Mouse (Mus musculus): ENCODE data around the gene Cmbl. TPM values are rescaled to one million over a fixed set of nuclear protein-coding genes. Genes with fewer than 3 reads are reported as not detected.

Cmbl gene
- polyA plus RNA-seq, 1 experiment from 2014 or later: 34.6 TPM

- Histone ChIP-seq H3K27ac (no peak overlapping the region), H3K9me3 (no peaks in the 10 kb centered on the region), H3K4me2 (replicated peaks) (no peak overlapping the region), H3K9ac (no peak overlapping the region), H3K4me3 (replicated peaks) (no peak overlapping the region), H3K36me3 (no peaks in the 10 kb centered on the region), H3K27me3 (replicated peaks) (no peaks in the 10 kb centered on the region), H3K4me1 (replicated peaks) (peaks cover 8% of the 10 kb centered on the region; the same call in 1 of the 2 replicates)
- ATAC-seq: no peak
- 83% methylated on average over 6 of the region's 6 CpGs for WGBS
Observed at GRCm38 (mm10) chr15:31546291-31546690, 18.9 kb upstream of the Cmbl start.

- Histone ChIP-seq H3K4me3 (replicated peaks) (no peak overlapping the region), H3K4me1 (replicated peaks) (0 out of 2 replicates have a peak, but pooled peaks cover 2% of the 10 kb centered on the region), H3K36me3 (no peaks in the 10 kb centered on the region), H3K27me3 (replicated peaks) (no peaks in the 10 kb centered on the region), H3K27ac (no peak overlapping the region), H3K9ac (no peak overlapping the region), H3K4me2 (replicated peaks) (no peak overlapping the region), H3K9me3 (no peaks in the 10 kb centered on the region)
- ATAC-seq: no peak
- 69% methylated on average over 5 of the region's 5 CpGs for WGBS
Observed at GRCm38 (mm10) chr15:31547421-31547820, 17.8 kb upstream of the Cmbl start.

GRCm38 (mm10) chr15:31550381-31550780, 14.8 kb upstream of the Cmbl start:
- no peak overlapping the region for H3K9ac ChIP-seq
- H3K36me3 ChIP-seq: no peaks in the 10 kb centered on the region
- H3K4me2 ChIP-seq (replicated peaks): no peak overlapping the region
- no peak overlapping the region for H3K4me3 ChIP-seq (replicated peaks)
- H3K4me1 ChIP-seq (replicated peaks): no peaks in the 10 kb centered on the region
- H3K27me3 ChIP-seq (replicated peaks): no peaks in the 10 kb centered on the region
- 80% methylated on average over 4 of the region's 4 CpGs for WGBS
- no peak for ATAC-seq
- H3K27ac ChIP-seq: no peak overlapping the region
- H3K9me3 ChIP-seq: no peaks in the 10 kb centered on the region

DNA sequence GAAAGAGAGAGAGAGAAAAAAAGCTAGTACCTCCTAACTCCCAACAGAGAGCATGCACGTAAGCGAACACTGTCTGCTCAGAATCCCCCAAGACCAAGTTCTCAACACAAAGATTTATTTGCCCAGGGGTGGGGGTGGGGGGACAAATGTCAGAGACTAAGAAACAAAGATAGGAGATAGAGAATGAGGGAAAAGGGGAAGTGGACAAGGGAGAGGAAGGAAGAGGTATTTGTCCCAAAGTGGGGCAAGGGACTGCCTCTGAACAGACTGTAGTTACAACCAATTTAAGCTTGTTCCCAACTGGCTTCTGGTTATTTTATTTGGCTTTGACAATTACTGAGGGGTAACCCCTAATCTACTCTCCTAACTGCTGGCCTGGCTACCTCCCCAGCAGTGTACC, 10.3 kb upstream of the Cmbl start:
- WGBS: 79% methylated on average over 2 of the region's 2 CpGs
- no peak overlapping the region for H3K4me3 ChIP-seq (replicated peaks)

DNA sequence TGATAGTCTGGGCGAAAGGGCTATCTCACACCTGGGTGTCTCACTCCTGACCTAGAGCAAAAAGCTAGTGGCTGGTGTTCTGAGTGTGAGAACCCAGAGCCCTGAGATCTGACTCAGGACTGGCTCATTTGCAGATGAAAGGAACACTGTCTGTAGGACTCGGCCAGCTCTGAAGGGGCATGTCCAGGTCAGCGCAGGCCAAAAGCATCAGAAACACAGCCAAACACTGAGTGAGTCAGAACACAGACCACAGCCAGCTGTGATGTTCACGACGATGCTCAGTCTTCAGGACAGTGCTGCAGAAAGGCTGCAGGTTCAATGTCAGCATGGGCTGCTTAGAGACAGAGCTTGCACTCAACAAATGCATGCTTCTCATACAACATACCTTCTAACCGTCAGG, 3.8 kb upstream of the Cmbl start:
- H3K4me3 ChIP-seq (replicated peaks): no peak overlapping the region
- no peak overlapping the region for H3K9ac ChIP-seq
- ATAC-seq: no peak
- WGBS: 82% methylated on average over 6 of the region's 6 CpGs
- no peak overlapping the region for H3K27ac ChIP-seq
- no peaks in the 10 kb centered on the region for H3K9me3 ChIP-seq
- no peak overlapping the region for H3K4me2 ChIP-seq (replicated peaks)
- no peaks in the 10 kb centered on the region for H3K36me3 ChIP-seq
- H3K4me1 ChIP-seq (replicated peaks): peaks cover 2% of the 10 kb centered on the region; the same call in 1 of the 2 replicates
- no peaks in the 10 kb centered on the region for H3K27me3 ChIP-seq (replicated peaks)

More for the DNA sequence above, 10.3 kb upstream of the Cmbl start:
- no peaks in the 10 kb centered on the region for H3K27me3 ChIP-seq (replicated peaks)
- H3K9ac ChIP-seq: no peak overlapping the region
- H3K4me2 ChIP-seq (replicated peaks): no peak overlapping the region
- no peaks in the 10 kb centered on the region for H3K36me3 ChIP-seq
- H3K27ac ChIP-seq: no peak overlapping the region
- no peaks in the 10 kb centered on the region for H3K4me1 ChIP-seq (replicated peaks)
- no peak for ATAC-seq
- H3K9me3 ChIP-seq: no peaks in the 10 kb centered on the region

- Histone ChIP-seq H3K4me3 (replicated peaks) (no peak overlapping the region), H3K4me2 (replicated peaks) (no peak overlapping the region), H3K27me3 (replicated peaks) (no peaks in the 10 kb centered on the region), H3K4me1 (replicated peaks) (peaks cover 2% of the 10 kb centered on the region; the same call in 1 of the 2 replicates), H3K9ac (no peak overlapping the region), H3K9me3 (no peaks in the 10 kb centered on the region), H3K27ac (no peak overlapping the region), H3K36me3 (no peaks in the 10 kb centered on the region)
- 96% methylated on average over 4 of the region's 4 CpGs for WGBS
- no peak for ATAC-seq
Observed at GRCm38 (mm10) chr15:31561976-31562375, 3.2 kb upstream of the Cmbl start.

DNA sequence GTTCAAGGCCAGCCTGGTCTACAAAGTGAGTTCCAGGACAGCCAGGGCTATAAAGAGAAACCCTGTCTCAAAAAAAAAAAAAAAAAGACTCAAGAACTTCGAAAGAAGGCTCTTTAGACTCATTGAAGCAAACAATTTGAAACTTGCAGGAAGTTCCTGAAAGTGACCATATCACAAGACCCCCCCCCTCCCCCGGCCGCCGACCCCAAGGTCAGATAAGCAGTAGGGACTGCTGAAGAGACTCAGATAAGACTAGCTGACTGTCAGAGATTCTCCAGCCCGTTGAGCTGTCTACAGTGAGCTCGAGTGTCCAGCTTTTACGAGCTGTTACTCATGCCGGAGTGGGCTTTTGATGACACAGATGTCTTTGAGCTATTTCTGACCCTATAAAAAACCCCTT, 2.3 kb upstream of the Cmbl start:
- Histone ChIP-seq H3K27me3 (replicated peaks) (no peaks in the 10 kb centered on the region), H3K4me3 (replicated peaks) (no peak overlapping the region), H3K36me3 (no peaks in the 10 kb centered on the region), H3K27ac (no peak overlapping the region), H3K4me1 (replicated peaks) (peaks cover 2% of the 10 kb centered on the region; the same call in 1 of the 2 replicates), H3K9ac (no peak overlapping the region), H3K4me2 (replicated peaks) (no peak overlapping the region), H3K9me3 (no peaks in the 10 kb centered on the region)
- ATAC-seq: no peak
- 65% methylated on average over 8 of the region's 8 CpGs for WGBS

DNA sequence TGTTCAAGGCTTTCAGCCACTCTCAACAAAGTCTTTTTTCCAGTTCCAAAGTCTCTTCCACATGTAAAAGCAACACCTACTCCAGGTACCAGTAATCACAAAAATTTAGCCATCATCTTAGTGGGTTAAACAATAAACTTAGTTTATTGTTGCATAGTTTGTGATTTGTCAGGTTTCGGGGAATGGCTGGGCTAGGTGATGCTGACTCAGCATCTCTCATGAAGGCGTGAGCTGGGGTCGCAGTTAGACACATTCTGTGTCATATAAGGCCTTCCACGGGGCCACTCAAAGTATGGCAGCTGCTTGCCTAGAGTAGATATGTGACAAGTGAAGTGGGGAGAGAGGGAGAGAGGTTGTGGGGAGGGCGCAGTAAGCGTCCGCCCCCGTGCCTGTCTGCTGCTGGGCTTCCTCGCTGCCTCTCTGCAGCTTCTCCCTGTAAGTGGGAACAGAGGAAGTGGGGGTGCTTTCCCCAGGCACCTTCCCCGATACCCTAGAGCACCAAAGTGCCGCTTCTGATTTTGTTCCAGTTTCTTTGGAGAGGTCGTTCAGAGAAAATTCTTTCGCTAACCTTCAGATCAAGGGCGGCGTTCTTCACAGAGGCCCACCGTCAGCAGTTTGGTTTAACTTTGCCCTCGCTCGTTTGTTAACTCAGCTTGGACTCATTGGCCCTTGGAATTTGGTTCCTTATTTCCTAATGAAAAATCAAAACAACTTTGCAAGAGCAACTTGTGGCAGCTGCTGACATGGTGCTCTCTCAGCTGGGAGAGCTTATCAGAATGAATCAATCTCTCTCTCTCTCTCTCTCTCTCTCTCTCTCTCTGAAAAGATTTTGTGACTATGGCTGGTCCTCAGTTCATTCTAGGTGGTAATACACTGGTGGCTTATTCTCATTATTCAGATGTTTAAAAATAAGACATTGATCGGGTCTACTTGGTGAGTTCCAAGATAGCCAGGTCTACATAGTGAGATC, 1.3 kb upstream of the Cmbl start:
- WGBS: 56% methylated on average over 19 of the region's 19 CpGs
- Histone ChIP-seq H3K9ac (no peak overlapping the region), H3K9me3 (no peaks in the 10 kb centered on the region), H3K27ac (peak overlapping the region; percentile 51; the same call in 1 of the 2 replicates), H3K4me2 (replicated peaks) (peak overlapping the region; percentile 36), H3K36me3 (no peaks in the 10 kb centered on the region), H3K4me1 (replicated peaks) (peaks cover 7% of the 10 kb centered on the region), H3K27me3 (replicated peaks) (no peaks in the 10 kb centered on the region), H3K4me3 (replicated peaks) (no peak overlapping the region)
- ATAC-seq: peak; percentile 55

- Histone ChIP-seq H3K4me2 (replicated peaks) (no peak overlapping the region), H3K9ac (no peak overlapping the region), H3K4me1 (replicated peaks) (peaks cover 11% of the 10 kb centered on the region), H3K9me3 (no peaks in the 10 kb centered on the region), H3K27ac (no peak overlapping the region), H3K4me3 (replicated peaks) (no peak overlapping the region), H3K36me3 (no peaks in the 10 kb centered on the region), H3K27me3 (replicated peaks) (no peaks in the 10 kb centered on the region)
- ATAC-seq: no peak
- 74% methylated on average over 1 of the region's 1 CpGs for WGBS
Observed at GRCm38 (mm10) chr15:31565786-31566185, 597 bp downstream of the Cmbl start.

GRCm38 (mm10) chr15:31567431-31567830, 2.2 kb downstream of the Cmbl start:
- Histone ChIP-seq H3K27ac (no peak overlapping the region), H3K36me3 (no peaks in the 10 kb centered on the region), H3K4me2 (replicated peaks) (no peak overlapping the region), H3K9ac (no peak overlapping the region), H3K9me3 (no peaks in the 10 kb centered on the region), H3K27me3 (replicated peaks) (no peaks in the 10 kb centered on the region), H3K4me1 (replicated peaks) (peaks cover 11% of the 10 kb centered on the region), H3K4me3 (replicated peaks) (no peak overlapping the region)
- WGBS: 78% methylated on average over 7 of the region's 7 CpGs
- no peak for ATAC-seq

GRCm38 (mm10) chr15:31568581-31568996, 3.4 kb downstream of the Cmbl start:
- ATAC-seq: peak; percentile 67
- Histone ChIP-seq H3K4me1 (replicated peaks) (peaks cover 11% of the 10 kb centered on the region), H3K9ac (peak overlapping the region; percentile 4; the same call in 1 of the 2 replicates), H3K9me3 (no peaks in the 10 kb centered on the region), H3K4me3 (replicated peaks) (0 out of 2 replicates have a peak overlapping the region, but pooled peaks have one; percentile 7), H3K27me3 (replicated peaks) (no peaks in the 10 kb centered on the region), H3K36me3 (no peaks in the 10 kb centered on the region), H3K4me2 (replicated peaks) (peak overlapping the region; percentile 48), H3K27ac (peak overlapping the region; percentile 85)
- WGBS: 13% methylated on average over 12 of the region's 12 CpGs

DNA sequence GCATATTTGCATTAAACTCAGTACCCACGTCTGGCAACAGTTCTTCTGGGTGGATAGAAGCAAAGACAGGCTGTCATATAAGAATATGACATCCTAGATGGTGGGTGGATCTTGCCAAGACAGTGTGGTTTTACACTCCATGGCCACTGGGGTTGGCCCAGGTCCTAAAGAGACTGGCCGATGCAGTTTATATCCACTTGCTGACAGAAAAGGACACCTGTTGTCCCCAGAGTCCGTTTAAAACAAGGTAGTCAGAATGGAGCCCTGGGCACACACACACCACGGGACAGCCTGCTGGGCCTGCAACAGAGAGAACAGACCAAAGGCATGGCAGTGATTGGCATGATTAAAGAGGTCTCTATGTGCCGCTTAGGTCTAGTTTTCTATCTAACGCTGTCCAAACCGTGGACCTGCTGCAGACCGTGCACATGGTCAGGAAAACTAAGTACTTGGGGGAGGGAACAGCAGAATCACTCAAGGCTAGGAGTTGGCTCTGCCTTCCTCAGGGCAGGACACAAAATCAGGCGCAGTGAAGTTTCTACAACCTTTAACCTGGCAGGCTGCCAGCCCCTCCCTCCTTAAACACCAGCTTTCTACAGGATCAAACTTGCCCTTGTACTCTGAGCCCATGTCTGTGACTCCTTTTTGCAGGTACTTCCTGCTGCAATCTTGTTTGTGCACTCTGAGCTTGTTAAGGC, 4.3 kb downstream of the Cmbl start:
- peak overlapping the region; percentile 48 for H3K4me2 ChIP-seq (replicated peaks)
- no peak overlapping the region for H3K9ac ChIP-seq
- H3K36me3 ChIP-seq: no peaks in the 10 kb centered on the region
- peaks cover 11% of the 10 kb centered on the region for H3K4me1 ChIP-seq (replicated peaks)
- H3K4me3 ChIP-seq (replicated peaks): 0 out of 2 replicates have a peak overlapping the region, but pooled peaks have one; percentile 1
- WGBS: 55% methylated on average over 9 of the region's 9 CpGs
- ATAC-seq: peak; percentile 85
- peak overlapping the region; percentile 85 for H3K27ac ChIP-seq
- H3K9me3 ChIP-seq: no peaks in the 10 kb centered on the region
- H3K27me3 ChIP-seq (replicated peaks): no peaks in the 10 kb centered on the region

All from intestine, embryonic 15.5 days (tissue).